Mouse (Mus musculus) lung, postnatal 0 days (tissue): Measurements from ENCODE around the gene Ap5m1. TPM values are rescaled to one million over a fixed set of nuclear protein-coding genes. Genes with fewer than 3 reads are reported as not detected.
"Not testable (repeated sequence)": the region's sequence is repeated elsewhere in the genome, so short reads cannot be mapped to it uniquely, and the experiment has no call there.

Experiments used
- ATAC-seq: fragments of 200-750 bp; cut with Nextera tagmentation; 2 replicates; pipeline ENCODE4 v1.8.0; 2017; ENCODE audit warnings: moderate library complexity
- DNase-seq: peaks from one replicate; pipeline ENCODE4 v3.0.0-alpha.2; 2016; ENCODE audit warnings: low spot score
- H3K27ac ChIP-seq: fragments of 300-500 bp; sonication (generic); 2 replicates; pipeline ENCODE4 v1.5.1; 2014; ENCODE audit warnings: antibody characterized with exemption, mild to moderate bottlenecking, low read length, mixed read lengths
- H3K27me3 ChIP-seq: fragments of 300-500 bp; sonication (generic); replicated peaks from 2 replicates; pipeline ENCODE4 v1.6.1; 2014; ENCODE audit warnings: low read length, mixed read lengths; ENCODE audit not compliant: insufficient read depth
- H3K36me3 ChIP-seq: fragments of 300-500 bp; sonication (generic); 2 replicates; pipeline ENCODE4 v1.6.1; 2014; ENCODE audit warnings: low read length, mixed read lengths; ENCODE audit not compliant: insufficient read depth
- H3K4me1 ChIP-seq: fragments of 300-500 bp; sonication (generic); 2 replicates; pipeline ENCODE4 v1.6.1; 2014; ENCODE audit warnings: antibody characterized with exemption, low read depth, low read length, mixed read lengths; ENCODE audit not compliant: insufficient read depth
- H3K4me2 ChIP-seq: fragments of 300-500 bp; sonication (generic); replicated peaks from 2 replicates; pipeline ENCODE4 v1.6.1; 2014; ENCODE audit warnings: low read depth, mild to moderate bottlenecking, low read length, moderate library complexity, mixed read lengths
- H3K4me3 ChIP-seq: fragments of 300-500 bp; sonication (generic); 2 replicates; pipeline ENCODE4 v1.5.1; 2014; ENCODE audit warnings: low read depth, low read length
- H3K9ac ChIP-seq: fragments of 300-500 bp; sonication (generic); replicated peaks from 2 replicates; pipeline ENCODE4 v1.6.1; 2014; ENCODE audit warnings: low read depth, mild to moderate bottlenecking
- H3K9me3 ChIP-seq: fragments of 300-500 bp; sonication (generic); 2 replicates; pipeline ENCODE4 v1.6.1; 2016; ENCODE audit warnings: low read length, mixed read lengths
- CTCF ChIP-seq: IDR thresholded peaks from 2 replicates; pipeline ENCODE4 v1.5.1; 2016; ENCODE audit warnings: antibody characterized with exemption, mild to moderate bottlenecking
- EP300 ChIP-seq: IDR thresholded peaks from 2 replicates; pipeline ENCODE4 v1.6.1; 2016; ENCODE audit warnings: antibody characterized with exemption, mild to moderate bottlenecking, control low read depth
- WGBS: fragments of 180-500 bp; shearing (Covaris S2); extraction: QIAGEN DNeasy Blood & Tissue Kit; methylation state at CpG from one replicate; pipeline ENCODE4 v1.1.7; 2014; 5-methylcytosine and 5-hydroxymethylcytosine counted together
- polyA plus RNA-seq: library from polyadenylated mRNA; unstranded; fragments of >200 nt; fragmentation: Nextera tagmentation; extraction: Ambion mirVana; gene quantifications from 2 replicates; pipeline ENCODE4 v1.2.1, GENCODE M21; 2015

Ap5m1 gene
- polyA plus RNA-seq, 1 experiment from 2014 or later: 17.9 TPM

DNA sequence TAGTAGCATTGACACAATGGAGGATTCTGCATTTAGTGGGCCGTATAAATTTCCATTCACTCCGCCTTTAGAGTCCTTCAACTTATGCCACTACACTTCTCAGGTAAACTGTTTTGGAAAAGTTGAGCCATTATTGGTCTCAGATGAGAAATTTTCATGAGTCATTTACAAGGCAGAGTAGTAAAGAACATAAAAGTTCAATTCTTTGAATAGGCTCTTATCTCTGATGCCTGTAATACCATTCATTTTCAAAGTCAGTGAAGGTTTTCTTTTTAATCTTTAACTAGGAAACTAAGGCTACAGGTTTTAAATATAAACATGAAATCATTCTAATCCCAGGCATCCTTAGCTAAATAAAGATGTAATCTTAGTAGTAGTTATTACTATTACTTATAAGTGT is 12.9 kb downstream of the Ap5m1 start:
- DNase-seq (no peak), ATAC-seq (no peak)
- no peak for TF ChIP-seq EP300
- TF ChIP-seq CTCF: no peak
- Histone ChIP-seq H3K27me3 (no peaks in the 10 kb centered on the region), H3K4me2 (no peak overlapping the region), H3K27ac (no peak overlapping the region), H3K4me1 (no peaks in the 10 kb centered on the region), H3K36me3 (0 out of 2 replicates have a peak, but pooled peaks cover 8% of the 10 kb centered on the region), H3K9me3 (no peaks in the 10 kb centered on the region), H3K4me3 (no peak overlapping the region), H3K9ac (no peak overlapping the region)
- 93% methylated on average over 2 of the region's 2 CpGs for WGBS

DNA sequence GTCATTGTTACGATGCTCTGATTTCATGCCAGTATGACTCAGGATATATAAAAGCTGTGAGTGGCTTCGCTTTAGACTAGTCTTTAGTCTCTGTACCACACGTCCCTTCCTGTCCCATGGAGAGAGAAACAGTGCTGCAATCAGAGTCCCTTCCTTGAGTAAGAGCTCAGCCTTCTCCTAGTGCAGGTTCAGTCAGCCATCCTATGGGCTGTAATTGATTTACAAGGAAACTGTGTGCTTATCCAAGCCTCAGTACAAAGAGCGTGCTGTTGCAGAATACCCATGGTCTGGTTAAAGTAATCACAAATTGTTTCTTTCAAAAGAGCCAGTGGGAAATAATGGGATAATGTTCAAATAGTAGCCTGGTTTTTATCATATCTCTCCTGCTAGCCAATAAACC is 20.6 kb downstream of the Ap5m1 start:
- no peak overlapping the region for H3K9ac ChIP-seq
- no peak for TF ChIP-seq CTCF
- TF ChIP-seq EP300: no peak
- no peak overlapping the region for H3K4me2 ChIP-seq
- no peak overlapping the region for H3K27ac ChIP-seq
- no peaks in the 10 kb centered on the region for H3K9me3 ChIP-seq
- peaks cover 11% of the 10 kb centered on the region; the same call in 1 of the 2 replicates for H3K36me3 ChIP-seq
- H3K4me1 ChIP-seq: no peaks in the 10 kb centered on the region
- ATAC-seq (no peak), DNase-seq (no peak)
- no peaks in the 10 kb centered on the region for H3K27me3 ChIP-seq
- H3K4me3 ChIP-seq: no peak overlapping the region
- WGBS: 86% methylated on average over 4 of the region's 4 CpGs

DNA sequence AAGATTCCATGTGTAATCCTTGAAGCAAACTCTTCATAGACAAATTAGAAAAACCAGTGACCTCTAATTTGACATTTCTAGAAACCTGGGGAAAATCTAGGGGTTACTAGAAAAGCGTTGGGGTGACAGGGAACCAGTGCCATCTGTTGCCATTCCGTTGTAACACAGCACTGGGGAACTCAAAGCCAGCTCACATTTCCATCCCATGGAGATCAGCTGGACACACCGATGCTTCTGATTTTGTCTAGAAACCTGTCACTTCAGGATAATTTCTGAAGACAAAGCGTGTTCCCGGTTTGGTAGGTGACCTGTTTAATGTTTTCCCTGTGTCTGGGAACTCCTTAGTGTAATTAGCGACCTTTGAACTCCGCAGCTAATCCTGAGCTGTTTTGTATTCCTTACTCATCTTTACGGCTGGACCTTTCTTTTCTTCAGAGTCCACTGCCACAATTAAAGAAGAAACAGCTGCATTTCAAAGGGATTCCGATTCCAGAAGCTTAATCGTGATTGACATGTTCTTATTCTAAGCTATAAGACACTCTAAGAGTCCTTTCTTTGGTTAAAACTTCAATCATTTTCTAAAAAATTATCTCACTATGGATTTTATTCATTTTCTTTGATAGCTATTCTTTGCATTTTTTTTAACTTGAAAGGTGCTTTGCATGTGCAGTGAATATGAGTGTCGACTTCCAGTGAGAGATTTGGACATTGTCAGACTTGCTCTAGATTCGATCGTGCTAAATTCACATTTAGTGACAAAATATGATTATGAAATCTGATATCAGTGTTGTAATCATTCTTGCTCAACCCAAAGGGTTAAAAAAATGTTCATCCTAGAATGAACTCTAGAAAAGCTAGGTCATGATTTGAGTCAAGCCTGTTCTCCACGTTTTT is 22.5 kb downstream of the Ap5m1 start:
- peaks cover 6% of the 10 kb centered on the region; the same call in 1 of the 2 replicates for H3K36me3 ChIP-seq
- H3K4me2 ChIP-seq: no peak overlapping the region
- no peaks in the 10 kb centered on the region for H3K27me3 ChIP-seq
- no peak overlapping the region for H3K4me3 ChIP-seq
- ATAC-seq (no peak), DNase-seq (no peak)
- H3K27ac ChIP-seq: no peak overlapping the region
- no peak overlapping the region for H3K9ac ChIP-seq
- TF ChIP-seq CTCF (no peak), EP300 (no peak)
- H3K9me3 ChIP-seq: no peaks in the 10 kb centered on the region
- no peaks in the 10 kb centered on the region for H3K4me1 ChIP-seq
- 80% methylated on average over 14 of the region's 14 CpGs for WGBS

DNA sequence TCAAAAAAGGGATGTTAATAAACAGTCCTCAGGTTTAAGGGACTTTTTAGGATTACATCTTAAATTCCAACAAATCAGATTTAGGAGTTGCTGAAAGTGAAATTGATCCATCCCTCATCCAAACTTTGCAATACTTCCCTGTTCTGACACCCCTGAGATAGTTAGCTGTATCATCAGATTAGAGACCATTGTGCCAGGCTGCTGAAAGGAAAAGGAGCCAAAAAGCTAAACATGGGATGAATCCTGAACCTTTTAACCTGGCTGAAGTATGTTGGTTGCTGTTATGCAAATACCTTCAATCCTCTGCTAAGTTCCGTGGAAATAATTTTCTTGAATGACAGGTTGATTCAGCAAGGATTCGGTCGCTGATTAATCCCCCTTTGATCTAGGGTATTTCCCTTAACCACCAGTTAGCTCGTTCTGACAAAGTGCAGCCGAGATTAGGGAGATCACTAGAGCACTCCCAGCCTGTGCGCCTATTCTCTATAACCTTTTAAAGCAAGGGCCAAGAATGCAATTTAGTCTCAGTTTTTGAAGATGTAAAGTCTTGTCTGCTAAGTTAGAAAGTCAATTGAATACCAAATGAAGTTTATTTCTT is 23.7 kb downstream of the Ap5m1 start:
- DNase-seq (no peak), ATAC-seq (no peak)
- Histone ChIP-seq H3K9ac (no peak overlapping the region), H3K27ac (no peak overlapping the region), H3K4me2 (no peak overlapping the region), H3K36me3 (peaks cover 6% of the 10 kb centered on the region; the same call in 1 of the 2 replicates), H3K4me1 (no peaks in the 10 kb centered on the region), H3K9me3 (no peaks in the 10 kb centered on the region), H3K27me3 (no peaks in the 10 kb centered on the region), H3K4me3 (no peak overlapping the region)
- WGBS: 33% methylated on average over 6 of the region's 6 CpGs
- TF ChIP-seq CTCF (no peak), EP300 (no peak)

DNA sequence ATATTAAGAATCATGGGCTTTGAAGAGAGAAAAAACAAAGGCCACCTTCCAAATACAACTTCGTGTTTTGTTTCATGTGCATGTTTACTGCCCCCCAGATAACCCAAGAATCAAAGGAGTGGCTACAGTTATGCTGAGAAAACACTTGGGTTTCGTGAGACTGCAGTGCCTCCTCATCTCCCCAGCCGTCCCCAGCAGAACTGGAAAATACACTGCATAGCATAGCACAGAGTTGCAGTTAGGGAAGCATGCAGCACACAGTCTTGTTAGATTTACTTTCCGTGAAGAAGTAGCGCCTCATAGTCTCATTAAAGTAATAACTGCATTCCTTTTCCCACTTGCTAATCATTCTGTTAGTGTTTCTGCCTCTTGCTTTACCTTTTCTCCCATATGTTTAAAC is 24.2 kb downstream of the Ap5m1 start:
- no peak overlapping the region for H3K27ac ChIP-seq
- TF ChIP-seq CTCF: no peak
- no peak for TF ChIP-seq EP300
- ATAC-seq (no peak), DNase-seq (no peak)
- H3K9ac ChIP-seq: no peak overlapping the region
- H3K9me3 ChIP-seq: no peaks in the 10 kb centered on the region
- H3K36me3 ChIP-seq: peaks cover 6% of the 10 kb centered on the region; the same call in 1 of the 2 replicates
- no peak overlapping the region for H3K4me3 ChIP-seq
- no peak overlapping the region for H3K4me2 ChIP-seq
- WGBS: 65% methylated on average over 5 of the region's 5 CpGs
- H3K4me1 ChIP-seq: no peaks in the 10 kb centered on the region
- H3K27me3 ChIP-seq: no peaks in the 10 kb centered on the region

DNA sequence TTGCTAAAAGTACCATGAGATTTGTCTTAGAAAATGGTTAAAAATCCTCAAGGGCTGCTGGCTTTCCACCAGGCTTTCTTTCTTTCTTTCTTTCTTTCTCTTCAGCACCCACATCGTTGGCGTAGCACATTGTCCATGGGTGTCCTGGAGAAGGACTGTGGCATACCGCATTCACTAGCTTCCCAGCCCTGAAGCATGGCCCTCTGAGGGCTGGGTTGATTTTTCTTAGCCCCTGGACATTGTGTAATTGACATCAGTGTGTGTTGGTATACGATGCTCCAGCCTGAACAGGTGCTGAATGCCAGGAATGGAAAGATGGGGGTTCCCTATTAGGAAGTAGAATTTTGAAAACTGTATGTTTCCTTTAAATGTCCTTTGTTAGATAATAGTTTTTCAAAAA is 25.4 kb downstream of the Ap5m1 start:
- 93% methylated on average over 4 of the region's 4 CpGs for WGBS
- Histone ChIP-seq H3K4me3 (no peak overlapping the region), H3K9ac (no peak overlapping the region), H3K27ac (no peak overlapping the region), H3K9me3 (no peaks in the 10 kb centered on the region), H3K36me3 (peaks cover 6% of the 10 kb centered on the region; the same call in 1 of the 2 replicates), H3K4me2 (no peak overlapping the region), H3K27me3 (no peaks in the 10 kb centered on the region), H3K4me1 (no peaks in the 10 kb centered on the region)
- DNase-seq: no peak
- TF ChIP-seq CTCF (no peak), EP300 (no peak)
- no peak for ATAC-seq

DNA sequence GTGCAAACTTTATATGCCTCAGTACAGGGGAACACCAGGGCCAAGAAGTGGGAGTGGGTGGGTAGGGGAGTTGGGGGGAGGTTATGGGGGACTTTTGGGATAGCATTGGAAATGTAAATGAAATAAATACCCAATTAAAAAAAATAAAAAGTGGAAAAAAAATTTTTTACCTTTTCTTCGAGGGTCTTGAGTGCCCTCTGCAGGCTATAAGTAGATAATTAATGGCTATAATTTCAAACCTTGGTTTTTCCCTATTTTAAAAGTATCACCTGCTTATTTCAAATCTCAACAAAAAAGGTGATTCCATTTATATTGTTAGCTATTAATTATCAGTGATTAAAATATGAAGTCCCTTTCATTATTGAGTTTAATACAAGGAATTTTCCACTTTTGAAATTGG is 25.9 kb downstream of the Ap5m1 start:
- not testable (repeated sequence) for H3K4me3 ChIP-seq, ATAC-seq, H3K4me1 ChIP-seq, H3K9ac ChIP-seq, H3K9me3 ChIP-seq, H3K27ac ChIP-seq, DNase-seq, H3K27me3 ChIP-seq, H3K36me3 ChIP-seq, H3K4me2 ChIP-seq
- 54% methylated on average over 1 of the region's 1 CpGs for WGBS
